Mouse (Mus musculus) neural tube, embryonic 14.5 days (tissue): Measurements from ENCODE around the gene Cstf3. TPM values are rescaled to one million over a fixed set of nuclear protein-coding genes. Genes with fewer than 3 reads are reported as not detected.

Experiments used
- ATAC-seq: fragments of 200-750 bp; cut with Nextera tagmentation; 2 replicates; pipeline ENCODE4 v1.8.0; 2017; ENCODE audit warnings: low read depth, mild to moderate bottlenecking, moderate TSS enrichment, moderate library complexity
- H3K27ac ChIP-seq: fragments of 300-500 bp; sonication (generic); 2 replicates; pipeline ENCODE4 v1.5.1; 2014; ENCODE audit warnings: low read depth, mild to moderate bottlenecking, control low read depth, low read length, moderate library complexity, mixed read lengths
- H3K27me3 ChIP-seq: fragments of 300-500 bp; sonication (generic); 2 replicates; pipeline ENCODE4 v1.6.1; 2014; ENCODE audit warnings: low read length; ENCODE audit not compliant: control insufficient read depth, insufficient read depth
- H3K36me3 ChIP-seq: fragments of 300-500 bp; sonication (generic); 2 replicates; pipeline ENCODE4 v1.6.1; 2014; ENCODE audit warnings: low read length, mixed read lengths; ENCODE audit not compliant: control insufficient read depth, insufficient read depth
- H3K4me1 ChIP-seq: fragments of 300-500 bp; sonication (generic); 2 replicates; pipeline ENCODE4 v1.6.1; 2014; ENCODE audit warnings: low read length; ENCODE audit not compliant: control insufficient read depth, insufficient read depth
- H3K4me2 ChIP-seq: fragments of 300-500 bp; sonication (generic); 2 replicates; pipeline ENCODE4 v1.6.1; 2014; ENCODE audit warnings: mild to moderate bottlenecking, low read depth, low read length, control low read depth
- H3K4me3 ChIP-seq: fragments of 300-500 bp; sonication (generic); 2 replicates; pipeline ENCODE4 v1.5.1; 2014; ENCODE audit warnings: low read depth, low read length, control low read depth, mixed read lengths
- H3K9ac ChIP-seq: fragments of 300-500 bp; sonication (generic); replicated peaks from 2 replicates; pipeline ENCODE4 v1.6.1; 2014; ENCODE audit warnings: low read depth, mild to moderate bottlenecking, control low read depth, low read length, mixed read lengths
- H3K9me3 ChIP-seq: fragments of 300-500 bp; sonication (generic); 2 replicates; pipeline ENCODE4 v1.6.1; 2016; ENCODE audit warnings: low read length; ENCODE audit not compliant: control insufficient read depth
- WGBS: fragments of 180-500 bp; shearing (Covaris S2); extraction: QIAGEN DNeasy Blood & Tissue Kit; methylation state at CpG from one replicate; pipeline ENCODE4 v1.1.7; 2014; 5-methylcytosine and 5-hydroxymethylcytosine counted together
- polyA plus RNA-seq: library from polyadenylated mRNA; unstranded; fragments of >200 nt; fragmentation: Nextera tagmentation; extraction: Ambion mirVana; gene quantifications from 2 replicates; pipeline ENCODE4 v1.2.1, GENCODE M21; 2014

The Cstf3 gene
- polyA plus RNA-seq, 1 experiment from 2014 or later = 105 TPM

GRCm38 (mm10) chr2:104712486-104712809 is 122.1 kb downstream of the Cstf3 start:
- no peak for ATAC-seq
- Histone ChIP-seq H3K9me3 (no peaks in the 10 kb centered on the region), H3K27me3 (no peaks in the 10 kb centered on the region), H3K4me1 (no peaks in the 10 kb centered on the region), H3K36me3 (no peaks in the 10 kb centered on the region), H3K4me3 (peak overlapping the region; percentile 67), H3K4me2 (peak overlapping the region; percentile 55), H3K9ac (peak overlapping the region; percentile 92), H3K27ac (peak overlapping the region; percentile 83)
- WGBS = 3% methylated on average over 7 of the region's 7 CpGs

- WGBS = 39% methylated on average over 15 of the region's 15 CpGs
- Histone ChIP-seq H3K27me3 (no peaks in the 10 kb centered on the region), H3K4me1 (no peaks in the 10 kb centered on the region), H3K27ac (no peak overlapping the region), H3K9me3 (no peaks in the 10 kb centered on the region), H3K4me2 (no peak overlapping the region), H3K4me3 (no peak overlapping the region), H3K36me3 (no peaks in the 10 kb centered on the region), H3K9ac (no peak overlapping the region)
- ATAC-seq = no peak
These were observed 124.0 kb downstream of the Cstf3 start for GRCm38 (mm10) chr2:104714254-104714691.

Other genes starting within 250 kb of the Cstf3 start
- 14.0 and 17.3 TPM in 2 replicates for gene D430041D05Rik, start 179.5 kb upstream of the Cstf3 start, polyA plus RNA-seq
- 11.8 and 14.8 TPM in 2 replicates for gene Hipk3, start 96.1 kb upstream of the Cstf3 start, polyA plus RNA-seq
- gene Tcp11l1, start 121.6 kb downstream of the Cstf3 start, polyA plus RNA-seq = 65.2 and 75.8 TPM in 2 replicates
- 0.29 TPM in 1 of 2 replicates, not detected in the other for gene Pin1rt1, start 125.9 kb downstream of the Cstf3 start, polyA plus RNA-seq
- gene Depdc7, start 152.4 kb downstream of the Cstf3 start, polyA plus RNA-seq = 0.70 and 1.2 TPM in 2 replicates
- gene Qser1, start 226.2 kb downstream of the Cstf3 start, polyA plus RNA-seq = 10.4 and 12.4 TPM in 2 replicates